8 mouse cellular contexts compared by ENCODE assay signal in the genomic region with DNA sequence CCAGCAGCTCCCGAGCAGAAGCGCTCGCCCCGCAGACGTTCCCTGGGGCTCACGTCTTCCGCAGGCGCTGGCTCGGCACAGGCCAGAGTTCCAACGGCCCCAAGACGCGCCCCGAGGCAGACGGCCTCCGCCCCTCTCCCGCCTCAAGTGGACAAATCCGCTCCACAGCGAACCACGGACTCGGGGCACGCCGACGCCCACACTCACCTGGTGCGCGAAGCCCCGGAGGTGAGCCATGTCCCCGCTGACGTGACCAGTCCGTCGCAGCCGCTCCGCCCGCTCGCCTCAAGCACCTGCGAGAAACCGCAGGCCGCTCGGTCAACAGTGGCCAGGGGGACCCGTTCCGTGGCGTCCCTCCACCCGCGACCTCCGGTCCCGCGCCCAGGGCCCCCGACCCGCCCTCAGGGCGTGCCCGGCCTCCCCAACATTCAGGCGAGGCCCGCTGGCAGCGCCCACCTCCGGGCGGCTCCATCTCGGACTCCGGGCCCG. TPM values are rescaled to one million over a fixed set of nuclear protein-coding genes. Genes with fewer than 3 reads are reported as not detected.
DNase-seq lines count a peak whose midpoint lies in the region; ATAC-seq lines count a peak whose summit lies in the region.

No protein-coding gene starts in this region.

- H3K27me3 ChIP-seq in heart, embryonic 15.5 days, result no peaks in the 10 kb centered on the region
- H3K27me3 ChIP-seq in limb, embryonic 13.5 days, result no peaks in the 10 kb centered on the region
- no peaks in the 10 kb centered on the region for H3K27me3 ChIP-seq in midbrain, embryonic 10.5 days (ENCODE audit: low read depth, poor library complexity, severe bottlenecking)

- peak overlapping the region; percentile 88 for H3K27ac ChIP-seq in heart, embryonic 15.5 days
- peak overlapping the region; percentile 90 for H3K27ac ChIP-seq in limb, embryonic 13.5 days
- H3K27ac ChIP-seq in midbrain, embryonic 10.5 days (replicated peaks), result peak overlapping the region; percentile 93

- under 1% methylated on average over 58 of the region's 58 CpGs for WGBS in heart, embryonic 15.5 days
- under 1% methylated on average over 55 of the region's 58 CpGs for WGBS in limb, embryonic 13.5 days
- under 1% methylated on average over 58 of the region's 58 CpGs for WGBS in midbrain, embryonic 10.5 days

- 0 out of 2 replicates have a peak, but pooled peaks cover 5% of the 10 kb centered on the region for H3K36me3 ChIP-seq in heart, embryonic 15.5 days
- peaks cover 24% of the 10 kb centered on the region for H3K36me3 ChIP-seq in limb, embryonic 13.5 days
- peaks cover 19% of the 10 kb centered on the region for H3K36me3 ChIP-seq in midbrain, embryonic 10.5 days

- peak overlapping the region; percentile 72 for H3K4me3 ChIP-seq in heart, embryonic 15.5 days
- peak overlapping the region; percentile 98 for H3K4me3 ChIP-seq in limb, embryonic 13.5 days
- peak overlapping the region; percentile 97 for H3K4me3 ChIP-seq in midbrain, embryonic 10.5 days

- peak; percentile 19 for ATAC-seq in heart, embryonic 15.5 days (replicated peaks; ENCODE audit: insufficient number of reproducible peaks, insufficient read depth, low FRiP score, low read depth)
- no peak; the same call in none of the 2 replicates for ATAC-seq in limb, embryonic 13.5 days (ENCODE audit: low FRiP score, low read depth)

- H3K4me2 ChIP-seq in heart, embryonic 15.5 days, result peak overlapping the region; percentile 76
- H3K4me2 ChIP-seq in limb, embryonic 13.5 days (replicated peaks), result peak overlapping the region; percentile 94

- H3K4me1 ChIP-seq in heart, embryonic 15.5 days (replicated peaks), result peaks cover 25% of the 10 kb centered on the region
- peaks cover 21% of the 10 kb centered on the region for H3K4me1 ChIP-seq in limb, embryonic 13.5 days
- peaks cover 27% of the 10 kb centered on the region for H3K4me1 ChIP-seq in midbrain, embryonic 10.5 days

- peak; percentile 41 for DNase-seq in embryo, embryonic 10 days (ENCODE audit: low spot score)
- DNase-seq in embryo, embryonic 9.5 days (ENCODE audit: extremely low spot score), result no peak
- DNase-seq in urinary bladder, postnatal 10 days (ENCODE audit: low spot score), result peak; percentile 21
- DNase-seq in urinary bladder, postnatal 25 days (ENCODE audit: low spot score), result no peak
- DNase-seq in midbrain, embryonic 10.5 days (ENCODE audit: low spot score), result no peak
- no peak for DNase-seq in thymus, postnatal 14 days

- H3K9ac ChIP-seq in heart, embryonic 15.5 days, result peak overlapping the region; percentile 82
- H3K9ac ChIP-seq in limb, embryonic 13.5 days, result peak overlapping the region; percentile 93

- H3K9me3 ChIP-seq in heart, embryonic 15.5 days (replicated peaks), result no peaks in the 10 kb centered on the region
- no peaks in the 10 kb centered on the region for H3K9me3 ChIP-seq in limb, embryonic 13.5 days
- no peaks in the 10 kb centered on the region for H3K9me3 ChIP-seq in midbrain, embryonic 10.5 days (replicated peaks)

RNA-seq across cellular contexts. Expression of gene Stk25, which starts 23.3 kb away (rescaled TPM):
- 124 and 153 TPM in 2 replicates for polyA plus RNA-seq in heart, embryonic 15.5 days (2015; fragmentation: Nextera tagmentation; extraction: Ambion mirVana)
- 200 and 212 TPM in 2 replicates for polyA plus RNA-seq in limb, embryonic 13.5 days (2015; fragmentation: Nextera tagmentation; extraction: Ambion mirVana)
- polyA plus RNA-seq in midbrain, embryonic 10.5 days (2016; fragmentation: Nextera tagmentation; extraction: Ambion mirVana), result 165 and 198 TPM in 2 replicates

RNA-seq across cellular contexts. Expression of gene Bok, which starts 50.3 kb away (rescaled TPM):
- polyA plus RNA-seq in heart, embryonic 15.5 days (2015; fragmentation: Nextera tagmentation; extraction: Ambion mirVana), result 38.2 and 51.3 TPM in 2 replicates
- polyA plus RNA-seq in limb, embryonic 13.5 days (2015; fragmentation: Nextera tagmentation; extraction: Ambion mirVana), result 25.5 and 26.5 TPM in 2 replicates
- polyA plus RNA-seq in midbrain, embryonic 10.5 days (2016; fragmentation: Nextera tagmentation; extraction: Ambion mirVana), result 42.9 and 43.8 TPM in 2 replicates

Comparison
In these comparisons a context has a peak if more than half of its experiments do, and no peak if none do; other contexts are left out.
1. DNase-seq: peak in embryo, embryonic 10 days (single experiment) and urinary bladder, postnatal 10 days (single experiment); none in embryo, embryonic 9.5 days (single experiment), urinary bladder, postnatal 25 days (single experiment), midbrain, embryonic 10.5 days (single experiment) and thymus, postnatal 14 days (single experiment).
2. Peak in every context shown above with its lines, with median percentiles within 50 percentile points of each other: H3K27ac ChIP-seq and H3K4me3 ChIP-seq.